Mouse (Mus musculus): ENCODE data around the gene Rpl4. TPM values are rescaled to one million over a fixed set of nuclear protein-coding genes. Genes with fewer than 3 reads are reported as not detected.

Rpl4 gene
- total RNA-seq, 1 experiment from 2014 or later: 1,635 TPM

Other genes with a start within 250 kb of the Rpl4 start
- gene Smad6, start 151.3 kb upstream of the Rpl4 start, total RNA-seq (2017): 0.43 to 2.4 TPM (median 0.86 TPM) in 3 replicates
- gene Lctl, start 56.2 kb upstream of the Rpl4 start, total RNA-seq (2017): not detected in 3 replicates
- gene Zwilch, start 271 bp upstream of the Rpl4 start, total RNA-seq (2017): 3.4 to 10.1 TPM (median 7.4 TPM) in 3 replicates
- gene Snapc5, start 5.9 kb downstream of the Rpl4 start, total RNA-seq (2017): 54.0 to 73.0 TPM (median 66.9 TPM) in 3 replicates
- 0.53 to 1.8 TPM (median 1.6 TPM) in 3 replicates for gene Uchl4, start 61.8 kb downstream of the Rpl4 start, total RNA-seq (2017)
- 168 to 200 TPM (median 191 TPM) in 3 replicates for gene Map2k1, start 80.3 kb downstream of the Rpl4 start, total RNA-seq (2017)
- gene Tipin, start 108.2 kb downstream of the Rpl4 start, total RNA-seq (2017): 32.7 to 41.8 TPM (median 36.0 TPM) in 3 replicates
- gene Dis3l, start 167.9 kb downstream of the Rpl4 start, total RNA-seq (2017): 13.9 to 17.6 TPM (median 15.1 TPM) in 3 replicates
- 0.10 to 0.64 TPM (median 0.29 TPM) in 3 replicates for gene Megf11, start 212.3 kb downstream of the Rpl4 start, total RNA-seq (2017)

Measured in monocyte, adult 5-6 weeks (primary cell).